Mouse (Mus musculus) common myeloid progenitor, adult 5-6 weeks (primary cell): Measurements from ENCODE around the gene Taco1. TPM values are rescaled to one million over a fixed set of nuclear protein-coding genes. Genes with fewer than 3 reads are reported as not detected.
A peak's percentile ranks its signal among the peaks of the same experiment; 100 is the strongest.
"Not testable (repeated sequence)": the region's sequence is repeated elsewhere in the genome, so short reads cannot be mapped to it uniquely, and the experiment has no call there.

Source experiments
- ATAC-seq: replicated peaks from 2 replicates; pipeline ENCODE4 v1.8.0; 2016; ENCODE audit warnings: low read depth, mild to moderate bottlenecking, moderate TSS enrichment, inconsistent platforms; ENCODE audit not compliant: poor library complexity, severe bottlenecking
- total RNA-seq: library from RNA; stranded (forward); fragments of 200-1000, 187-1606 nt; gene quantifications from 2 replicates; pipeline ENCODE4 v1.2.3, GENCODE M21; 2017

The Taco1 gene
- 14.5 and 21.1 TPM in 2 replicates for total RNA-seq

DNA sequence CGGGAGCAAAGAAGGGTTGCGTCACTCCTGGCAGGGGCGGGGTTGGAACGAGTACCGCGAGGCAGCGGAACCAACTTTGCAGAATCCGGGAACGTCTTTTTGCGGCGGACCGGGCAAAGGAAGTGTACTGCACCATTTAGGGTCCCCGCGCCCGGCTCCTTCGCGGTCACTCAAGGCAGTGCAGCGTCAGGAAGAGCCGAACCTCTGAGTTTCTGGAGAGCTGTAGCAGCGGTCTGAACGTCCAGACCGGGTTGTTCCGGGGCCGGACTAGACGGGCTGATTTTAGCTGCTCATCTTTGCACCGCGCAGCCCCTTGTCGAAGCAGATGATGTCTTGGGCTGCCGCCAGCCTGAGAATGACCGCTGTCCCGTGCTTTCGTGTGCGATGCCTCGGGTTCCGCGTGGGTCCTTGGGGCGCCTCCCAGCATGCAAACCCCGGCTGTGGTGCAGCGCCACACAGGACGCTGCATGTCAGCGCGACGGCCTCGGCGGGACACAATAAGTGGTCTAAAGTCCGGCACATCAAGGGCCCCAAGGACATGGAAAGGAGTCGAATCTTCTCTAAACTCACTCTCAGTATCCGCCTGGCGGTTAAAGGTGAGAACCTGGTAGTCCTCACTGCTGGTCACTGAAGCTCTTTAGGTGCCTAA is at the start of gene Taco1:
Gene Taco1, plus strand, starts transcription at position 139 of the 649 bp plus-strand sequence.
- ATAC-seq: peak; percentile 98

DNA sequence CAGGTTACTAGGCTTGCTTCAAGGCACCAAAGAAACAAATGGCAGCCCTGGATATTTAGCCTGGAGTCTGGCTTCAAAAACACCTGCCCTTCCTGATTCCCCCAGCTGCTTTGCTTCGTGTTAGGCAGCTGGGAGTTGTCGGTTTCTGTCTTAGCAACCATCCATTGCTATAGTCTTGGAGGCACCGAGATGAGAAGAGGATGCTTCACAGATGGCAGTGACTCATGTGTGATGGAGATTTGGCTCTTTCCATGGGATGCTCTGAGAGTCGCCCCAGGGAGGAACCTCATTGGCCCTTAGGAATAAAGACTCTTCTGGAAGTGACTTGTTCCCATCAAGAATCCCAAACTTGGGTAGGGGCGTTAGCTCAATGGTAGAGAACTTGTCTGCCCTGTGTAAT is 49.4 kb upstream of the Taco1 start:
- no peak for ATAC-seq

DNA sequence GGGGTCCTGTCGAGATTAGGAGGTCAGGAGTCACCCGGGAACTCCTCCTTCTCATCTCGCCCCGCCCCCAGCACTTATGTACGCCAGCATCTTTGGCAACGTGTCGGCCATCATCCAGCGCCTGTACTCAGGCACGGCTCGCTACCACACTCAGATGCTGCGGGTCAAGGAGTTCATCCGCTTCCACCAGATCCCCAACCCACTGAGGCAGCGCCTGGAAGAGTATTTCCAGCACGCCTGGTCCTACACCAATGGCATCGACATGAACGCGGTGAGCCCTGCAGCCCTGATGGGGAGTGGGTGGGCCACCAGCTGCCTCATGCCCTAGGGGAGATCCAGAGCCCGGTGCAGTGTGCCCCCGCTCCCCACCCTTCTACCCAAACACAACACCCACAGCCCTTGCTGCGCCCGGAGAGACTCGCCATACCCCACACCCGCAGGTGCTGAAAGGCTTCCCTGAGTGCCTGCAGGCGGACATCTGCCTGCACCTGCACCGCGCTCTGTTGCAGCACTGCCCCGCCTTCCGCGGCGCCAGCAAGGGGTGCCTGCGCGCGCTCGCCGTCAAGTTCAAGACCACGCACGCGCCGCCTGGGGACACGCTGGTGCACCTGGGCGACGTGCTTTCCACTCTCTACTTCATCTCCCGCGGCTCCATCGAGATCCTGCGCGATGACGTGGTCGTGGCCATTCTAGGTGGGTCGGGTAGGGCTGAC is 45.7 kb upstream of the Taco1 start:
- peak; percentile 43; the same call in 1 of the 2 replicates for ATAC-seq

DNA sequence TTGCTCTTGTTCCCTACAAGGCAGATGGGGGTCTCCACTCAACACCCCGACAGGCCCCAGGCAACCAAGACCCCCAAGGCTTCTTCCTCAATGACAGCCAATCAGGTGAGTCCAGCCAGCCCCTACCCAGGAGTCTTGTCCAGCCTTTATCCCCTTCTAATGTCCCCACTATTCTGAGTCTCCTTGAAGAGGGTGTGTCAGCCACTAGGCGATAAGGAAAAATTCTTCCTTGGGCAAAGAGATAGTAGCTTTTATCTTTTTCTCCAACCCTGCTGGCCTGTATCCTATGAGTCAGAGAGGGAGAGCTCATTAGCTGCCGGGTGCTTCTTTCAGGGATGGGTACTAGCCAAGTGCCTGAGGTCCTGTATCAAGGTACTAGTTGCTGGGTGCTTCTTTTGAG is 40.1 kb upstream of the Taco1 start:
- ATAC-seq: no peak

DNA sequence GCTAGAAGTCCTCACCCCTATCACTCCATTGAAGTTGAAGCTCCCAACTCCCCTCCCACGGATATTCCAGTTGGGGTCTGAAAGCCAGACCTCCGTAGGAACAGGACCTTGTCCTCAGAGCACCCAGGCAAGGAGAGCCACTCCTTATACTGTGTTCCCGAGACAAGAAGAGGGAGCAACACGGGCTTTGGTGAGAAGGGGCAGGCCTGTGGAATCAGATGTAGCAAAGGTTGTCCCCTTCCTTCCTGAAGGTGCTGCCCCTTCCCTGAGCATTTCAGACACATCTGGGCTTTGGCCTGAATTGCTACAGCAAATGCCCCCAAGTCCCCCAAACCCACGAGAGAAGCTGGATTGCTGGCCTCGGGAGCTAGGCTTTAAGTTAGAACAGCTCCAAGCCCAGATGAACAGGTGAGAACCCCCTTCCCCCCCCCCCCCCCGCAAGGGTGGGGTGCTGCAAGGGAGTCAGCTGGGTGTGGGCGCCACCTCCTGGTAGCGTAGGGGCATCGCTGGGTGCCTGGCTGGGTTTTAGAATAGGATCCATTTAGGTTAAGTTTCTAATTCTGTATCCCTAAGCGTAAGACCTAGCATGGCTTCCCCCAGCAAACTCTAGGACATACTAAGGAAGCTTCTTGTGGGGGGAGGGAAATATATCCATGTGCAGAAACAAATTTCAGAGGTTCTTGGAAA is 39.3 kb upstream of the Taco1 start:
- peak; percentile 81 for ATAC-seq

DNA sequence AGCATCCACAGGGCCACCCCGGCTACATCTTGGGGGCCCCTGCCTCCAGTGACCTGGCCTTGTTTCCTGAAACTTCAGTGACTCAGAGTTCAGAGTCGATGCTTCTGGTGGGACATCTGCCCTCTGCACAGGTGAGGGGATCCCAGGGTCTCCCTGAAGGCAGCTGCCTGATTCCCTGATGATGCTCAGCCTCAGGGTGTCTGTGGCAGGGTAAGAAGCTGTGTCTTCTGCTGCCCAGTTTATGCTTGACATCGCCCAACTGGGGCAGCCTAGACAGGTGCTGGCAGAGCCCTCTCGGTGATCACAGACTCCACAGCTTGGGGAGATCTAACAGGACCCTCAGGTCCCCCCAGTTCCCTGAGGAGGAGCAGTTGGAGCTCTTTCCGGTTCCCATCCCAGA is 38.3 kb upstream of the Taco1 start:
- no peak for ATAC-seq

DNA sequence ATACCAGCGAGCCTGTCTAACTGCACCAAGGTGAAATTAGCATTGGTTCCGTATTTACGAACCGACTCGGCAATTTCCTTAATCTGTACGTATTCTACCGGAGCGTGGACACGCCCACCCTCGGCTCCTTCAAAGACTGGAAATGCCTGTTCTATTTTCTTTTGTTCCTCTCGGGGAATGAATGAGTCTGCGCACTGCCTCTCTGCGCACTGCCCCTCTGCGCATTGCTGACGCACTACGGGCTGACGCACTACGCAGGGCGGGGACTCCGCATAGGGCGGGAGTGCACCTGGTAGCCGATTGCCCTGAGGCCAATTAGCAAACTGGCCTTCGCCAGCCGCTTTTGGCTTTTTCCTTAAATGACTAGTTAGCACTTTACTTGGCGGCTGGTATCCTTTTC is 33.8 kb upstream of the Taco1 start:
- ATAC-seq: not testable (repeated sequence)

DNA sequence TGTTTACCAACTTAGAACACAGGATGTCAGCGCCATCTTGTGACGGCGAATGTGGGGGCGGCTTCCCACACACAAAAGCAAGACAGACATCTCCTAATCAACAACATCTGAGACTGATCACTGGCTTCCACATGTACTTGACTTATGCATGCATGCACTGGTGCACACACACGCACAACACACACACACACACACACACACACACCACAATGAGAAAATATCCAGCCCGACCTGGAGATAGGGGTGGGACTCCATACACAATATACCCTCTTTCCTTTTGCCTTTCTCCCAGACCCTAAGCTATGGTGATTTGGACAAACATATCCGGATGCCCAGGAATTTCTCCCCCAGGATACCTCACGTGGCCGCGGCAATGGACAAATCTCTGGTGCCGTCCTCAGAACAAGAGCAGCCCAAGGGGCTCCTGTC is 32.4 kb upstream of the Taco1 start:
- peak; percentile 29; the same call in 1 of the 2 replicates for ATAC-seq

DNA sequence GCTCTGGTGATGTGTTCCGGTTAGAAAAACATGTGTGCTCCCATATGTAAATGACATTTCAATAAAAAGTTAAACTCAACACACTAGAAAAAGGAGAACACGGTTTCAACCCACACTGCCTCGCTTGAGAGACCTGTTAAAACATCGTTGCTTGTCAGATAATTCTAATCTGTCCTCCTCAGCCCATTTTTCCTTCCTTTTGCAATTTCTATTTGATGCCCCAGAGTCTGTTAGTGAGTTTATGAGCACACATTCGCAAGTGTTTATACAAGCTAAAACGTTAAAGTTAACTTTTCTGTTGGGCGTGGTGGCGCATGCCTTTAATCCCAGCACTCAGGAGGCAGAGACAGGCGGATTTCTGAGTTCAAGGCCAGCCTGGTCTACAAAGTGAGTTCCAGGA is 30.9 kb upstream of the Taco1 start:
- ATAC-seq: no peak

DNA sequence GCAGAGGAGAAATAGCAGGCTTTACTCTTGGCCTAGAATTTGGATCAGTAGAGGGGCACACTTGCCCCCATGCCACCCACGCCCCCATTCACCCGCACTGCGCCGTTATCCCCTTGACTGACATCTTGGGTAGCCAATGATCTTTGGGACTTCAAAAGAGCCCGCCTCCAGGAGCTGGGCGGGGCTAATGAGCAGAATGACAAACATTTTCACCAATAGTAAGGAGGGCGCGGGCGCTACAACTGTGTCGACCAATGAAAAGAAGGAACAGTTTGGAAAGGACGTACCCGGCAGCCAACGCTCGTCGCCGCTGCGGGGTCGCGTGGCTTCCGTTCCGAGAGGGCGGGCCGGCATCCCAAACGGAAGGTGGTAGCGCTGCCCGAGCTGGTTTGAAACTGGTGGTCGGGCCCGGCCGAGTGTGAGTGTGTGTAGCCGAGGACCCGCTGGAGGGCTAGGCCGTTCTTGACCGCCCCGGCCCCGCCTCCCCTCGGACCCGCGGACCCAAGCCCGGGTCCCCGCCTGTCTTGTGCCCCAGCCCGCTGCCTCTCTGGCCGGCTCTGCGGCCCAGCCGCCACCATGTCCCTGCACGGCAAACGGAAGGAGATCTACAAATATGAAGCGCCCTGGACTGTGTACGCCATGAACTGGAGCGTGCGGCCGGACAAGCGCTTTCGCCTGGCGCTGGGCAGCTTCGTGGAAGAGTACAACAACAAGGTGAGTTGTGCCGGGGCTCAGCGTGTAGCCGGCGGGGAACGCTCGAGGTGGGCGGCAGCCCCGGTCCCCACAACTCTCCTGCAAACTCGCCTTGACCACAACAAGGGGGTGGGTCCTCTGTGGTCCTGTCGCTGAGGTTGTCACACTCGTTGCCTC is 29.1 kb upstream of the Taco1 start, which contains the start of gene Dcaf7:
Gene Dcaf7, plus strand, starts transcription at position 325 of the 870 bp plus-strand sequence.
- ATAC-seq: peak; percentile 94

DNA sequence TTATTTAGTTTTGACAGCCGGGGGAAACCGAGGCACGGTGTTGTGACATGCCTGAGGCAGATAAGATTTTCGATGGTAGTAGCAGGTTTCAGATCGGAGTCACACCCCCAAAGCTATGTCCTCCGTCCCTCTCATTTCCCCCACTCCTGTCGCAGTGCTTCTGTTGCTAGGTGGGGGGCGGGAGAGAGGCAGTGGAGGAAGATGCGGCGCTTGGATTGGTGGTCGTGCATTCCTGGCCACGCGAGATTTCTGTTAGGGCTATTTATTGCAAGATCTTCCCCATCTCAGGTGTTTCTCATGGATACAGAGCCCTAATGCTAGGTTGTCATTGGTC is 28.5 kb upstream of the Taco1 start:
- ATAC-seq: peak; percentile 43

DNA sequence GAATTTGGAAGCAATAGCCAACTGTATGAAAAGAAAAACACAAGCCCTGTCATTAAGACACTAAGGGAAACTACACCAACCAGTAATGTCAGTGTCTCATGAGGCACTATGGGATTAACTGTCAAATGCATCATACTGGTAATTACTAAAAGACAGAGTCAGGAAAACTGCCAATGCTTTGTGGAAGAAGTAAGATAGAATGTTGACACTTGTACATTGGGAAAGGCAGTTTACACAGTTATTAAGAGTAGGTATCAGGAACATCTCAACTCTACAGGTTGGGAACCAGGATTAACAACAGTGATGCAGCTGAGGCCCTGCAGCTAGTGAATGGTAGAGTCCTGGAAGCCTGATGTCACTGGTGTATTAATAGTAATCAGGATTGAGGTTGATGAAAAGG is 21.5 kb upstream of the Taco1 start:
- ATAC-seq: no peak

DNA sequence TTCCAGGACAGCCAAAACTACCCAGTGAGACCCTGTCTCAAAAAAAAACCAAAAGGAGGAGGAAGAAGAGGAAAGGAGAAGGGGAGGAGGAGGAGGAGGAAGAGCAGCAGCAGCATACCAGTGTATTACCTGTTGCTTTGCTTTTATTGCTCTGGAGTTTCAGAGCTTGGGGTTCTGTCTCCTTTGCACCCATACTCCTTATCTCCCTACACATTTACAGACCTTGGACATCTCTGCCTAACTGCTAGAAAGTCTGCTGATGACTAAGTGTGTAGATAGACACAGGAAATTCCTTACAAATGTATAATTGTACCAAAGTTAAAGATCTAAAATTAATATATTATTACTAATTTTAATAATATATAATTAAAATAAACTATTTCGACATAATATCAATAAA is 20.6 kb upstream of the Taco1 start:
- no peak for ATAC-seq

DNA sequence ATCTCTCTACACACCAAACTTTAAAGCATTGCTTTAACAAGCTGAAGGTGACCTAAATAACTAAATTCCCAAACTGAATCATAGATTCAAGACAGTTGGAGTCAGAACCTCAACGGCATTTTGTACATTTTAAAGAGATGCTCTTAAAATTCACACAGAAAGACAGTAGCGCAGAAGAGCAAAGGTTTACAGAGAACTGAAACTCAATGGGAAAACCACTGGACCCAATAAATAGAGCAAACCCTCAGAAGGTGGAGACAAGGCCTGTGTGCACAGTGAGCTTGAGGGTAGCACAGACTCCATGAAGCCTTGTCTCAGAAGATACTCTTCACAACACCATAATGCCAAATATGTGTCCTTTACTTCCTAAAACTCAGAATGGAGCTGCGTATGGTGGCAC is 20.1 kb upstream of the Taco1 start:
- ATAC-seq: no peak

DNA sequence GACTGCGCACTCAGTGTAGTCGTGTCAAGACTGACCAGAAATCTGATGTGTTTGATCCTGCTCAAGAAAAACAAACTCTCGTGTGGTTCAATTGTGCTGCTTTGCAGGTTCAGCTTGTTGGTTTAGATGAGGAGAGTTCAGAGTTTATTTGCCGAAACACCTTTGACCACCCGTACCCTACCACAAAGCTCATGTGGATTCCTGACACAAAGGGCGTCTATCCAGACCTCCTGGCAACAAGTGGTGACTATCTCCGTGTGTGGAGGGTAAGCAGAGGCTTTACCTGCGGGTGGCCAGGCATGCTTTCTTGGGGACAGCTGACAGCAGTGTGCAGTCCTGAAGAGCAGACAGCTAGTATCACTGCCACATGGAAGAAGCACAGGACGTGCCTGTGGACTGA is 19.3 kb upstream of the Taco1 start:
- no peak for ATAC-seq

DNA sequence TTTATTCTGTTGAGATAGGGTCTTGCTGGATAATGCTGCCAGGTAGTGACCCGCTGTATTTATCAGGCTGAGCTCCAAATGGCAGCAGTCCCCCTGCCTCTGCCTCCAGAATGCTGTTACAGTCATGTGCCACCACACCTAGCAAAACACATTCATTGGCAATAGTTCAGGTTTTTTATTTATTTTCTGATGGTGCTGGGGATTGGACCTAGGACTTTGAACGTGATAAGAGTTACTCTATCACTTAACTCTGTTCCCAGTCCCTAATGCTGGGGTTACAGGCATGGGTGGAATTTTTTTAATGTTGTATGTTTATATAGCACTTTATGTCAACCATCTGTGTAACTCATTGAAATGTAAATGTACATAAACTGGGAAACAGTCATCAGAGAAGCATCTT is 11.9 kb upstream of the Taco1 start:
- no peak for ATAC-seq

DNA sequence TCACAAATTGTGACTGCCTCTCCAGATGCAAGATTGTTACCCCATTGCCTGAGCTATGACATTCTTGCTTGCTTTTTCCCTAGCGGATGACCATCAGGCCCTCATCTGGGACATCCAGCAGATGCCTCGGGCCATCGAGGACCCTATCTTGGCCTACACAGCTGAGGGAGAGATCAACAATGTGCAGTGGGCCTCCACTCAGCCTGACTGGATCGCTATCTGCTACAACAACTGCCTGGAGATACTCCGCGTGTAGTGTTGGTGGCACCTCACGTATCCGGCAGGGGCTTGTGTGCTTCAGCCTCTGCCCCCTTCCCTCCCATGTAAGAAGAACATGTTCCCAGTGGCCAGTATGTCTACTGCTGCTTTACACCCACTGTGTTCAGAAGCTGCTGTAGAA is 11.3 kb upstream of the Taco1 start:
- ATAC-seq: no peak

DNA sequence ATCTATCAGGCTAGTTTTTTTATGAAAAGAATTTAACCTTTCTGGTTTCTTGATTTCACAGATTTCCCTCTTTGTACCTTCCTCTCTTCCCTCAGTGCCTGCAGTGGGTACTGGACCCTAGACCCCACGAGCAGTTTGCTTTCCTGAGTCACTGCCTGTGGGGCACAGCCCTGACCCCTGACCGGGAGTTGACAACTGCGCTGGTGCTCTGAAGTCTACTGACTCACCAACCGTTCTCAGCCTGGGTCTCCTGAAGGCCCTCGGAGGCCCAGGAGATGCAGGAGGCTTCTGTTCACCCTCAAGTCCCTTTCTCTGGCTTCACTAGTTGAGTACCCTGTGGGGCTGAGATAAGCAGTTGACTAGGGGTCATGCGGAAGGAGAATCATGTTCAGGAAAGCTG is 10.5 kb upstream of the Taco1 start:
- no peak for ATAC-seq

DNA sequence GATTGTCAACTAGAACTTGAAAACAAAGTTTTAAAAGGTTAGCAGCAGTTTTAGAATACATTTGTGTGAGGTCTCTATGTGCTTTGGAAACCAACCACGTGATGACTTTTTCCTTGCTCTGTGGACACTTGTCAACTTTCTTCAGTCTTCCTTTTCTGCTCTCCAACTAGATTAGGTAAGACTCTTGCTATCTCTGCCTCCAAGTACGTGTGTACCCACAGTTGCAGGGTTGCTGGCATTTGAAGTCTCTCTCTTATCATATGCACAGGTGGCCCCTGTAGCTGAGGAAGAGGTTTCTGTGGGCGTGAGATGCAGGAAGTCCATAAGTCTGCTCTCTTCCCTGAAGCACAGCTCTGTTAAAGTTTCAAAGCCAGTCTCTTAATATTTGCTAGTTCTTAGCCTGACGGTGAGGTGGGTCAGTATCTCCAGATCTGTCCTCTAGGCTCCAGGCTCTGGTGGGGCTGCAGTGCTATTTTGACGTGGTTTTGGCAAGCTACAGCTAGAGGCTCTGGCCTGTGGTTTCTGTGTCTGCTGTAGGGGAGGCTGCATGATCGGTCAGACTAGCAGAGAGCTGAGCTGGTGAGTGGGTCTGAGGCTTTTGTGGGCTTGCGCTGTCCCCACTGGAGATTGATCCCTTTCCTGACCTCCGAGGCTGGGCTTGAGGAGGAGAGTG is 8.9 kb upstream of the Taco1 start:
- peak; percentile 85 for ATAC-seq

DNA sequence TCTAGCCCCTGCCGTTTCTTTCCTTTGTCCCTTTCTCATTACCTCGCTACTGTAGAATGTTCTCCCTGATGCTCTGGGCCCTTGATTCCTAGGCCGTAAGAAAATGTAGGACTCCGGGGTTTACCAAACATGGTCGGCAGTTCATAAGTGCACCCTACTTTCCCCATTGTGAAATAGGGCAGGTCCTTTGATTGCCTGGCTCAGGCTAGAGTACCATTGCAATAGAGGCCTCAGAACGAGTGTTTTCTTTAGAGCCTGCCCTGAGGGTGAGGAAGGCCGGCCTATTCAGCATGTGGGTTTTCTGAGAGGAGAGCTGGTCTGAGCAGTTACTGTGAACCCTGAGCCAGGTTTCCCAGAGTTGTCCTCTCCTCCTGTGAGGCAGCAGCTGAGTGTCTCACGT is 7.8 kb upstream of the Taco1 start:
- ATAC-seq: no peak
